Mouse (Mus musculus) CD4-positive, CD25-positive, alpha-beta regulatory T cell, adult 4 months (primary cell): ENCODE data around the gene Cdc34. TPM values are rescaled to one million over a fixed set of nuclear protein-coding genes. Genes with fewer than 3 reads are reported as not detected.

Experiments used
- ATAC-seq: one replicate; pipeline ENCODE4 v1.8.0; 2017
- polyA plus RNA-seq, 2 experiments: library from polyadenylated mRNA; unstranded; fragments of 100-300 nt; shearing (Covaris generic); gene quantifications; one replicate each; pipeline ENCODE4 v1.2.1; 2017

Cdc34 gene
- polyA plus RNA-seq, 2 experiments from 2014 or later = 20.8 to 27.3 TPM

GRCm38 (mm10) chr10:79671396-79672087 lies 10.5 kb upstream of the Cdc34 start:
- ATAC-seq = no peak

DNA sequence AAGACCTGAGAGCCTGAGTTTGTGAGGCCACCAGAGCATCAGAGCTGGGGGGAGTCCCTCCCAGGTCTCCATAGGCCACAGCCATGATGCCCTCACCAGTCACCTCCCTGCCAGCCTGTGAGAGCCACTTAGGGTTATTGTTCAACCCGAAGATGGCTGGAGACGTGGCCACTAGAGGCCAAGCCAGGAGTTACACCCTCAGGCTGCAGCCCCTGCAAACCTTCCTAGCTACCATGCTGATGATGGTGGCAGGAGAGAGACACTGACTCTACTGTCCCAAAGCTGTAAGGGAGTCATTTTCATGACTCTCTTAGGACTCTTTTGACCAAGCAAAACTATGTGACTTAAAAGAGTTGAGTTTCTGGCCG lies 9.9 kb upstream of the Cdc34 start:
- ATAC-seq = no peak

DNA sequence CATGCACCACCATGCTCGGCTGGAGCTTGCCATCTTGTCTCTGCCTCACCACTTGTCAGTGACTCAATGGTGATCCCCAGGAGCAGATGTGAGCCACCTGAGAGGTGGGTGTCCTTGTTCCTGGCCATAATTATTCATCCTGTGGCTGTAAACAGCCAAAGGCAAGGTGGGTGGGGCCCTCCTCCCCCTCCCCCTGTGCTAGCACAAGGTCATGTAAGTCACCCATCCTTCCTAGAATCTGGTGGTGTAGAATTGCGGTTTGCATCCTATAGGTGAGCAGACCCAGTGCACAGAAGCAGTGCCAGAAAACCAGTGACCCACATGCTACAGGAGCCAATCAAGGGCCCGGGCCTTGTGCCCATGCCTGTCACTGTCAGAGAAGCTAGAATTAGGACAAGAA lies 8.9 kb upstream of the Cdc34 start:
- no peak for ATAC-seq

- no peak for ATAC-seq
Observed at GRCm38 (mm10) chr10:79675346-79676035, 6.5 kb upstream of the Cdc34 start.

GRCm38 (mm10) chr10:79680606-79681495 lies 1.1 kb upstream of the Cdc34 start:
- ATAC-seq = no peak

DNA sequence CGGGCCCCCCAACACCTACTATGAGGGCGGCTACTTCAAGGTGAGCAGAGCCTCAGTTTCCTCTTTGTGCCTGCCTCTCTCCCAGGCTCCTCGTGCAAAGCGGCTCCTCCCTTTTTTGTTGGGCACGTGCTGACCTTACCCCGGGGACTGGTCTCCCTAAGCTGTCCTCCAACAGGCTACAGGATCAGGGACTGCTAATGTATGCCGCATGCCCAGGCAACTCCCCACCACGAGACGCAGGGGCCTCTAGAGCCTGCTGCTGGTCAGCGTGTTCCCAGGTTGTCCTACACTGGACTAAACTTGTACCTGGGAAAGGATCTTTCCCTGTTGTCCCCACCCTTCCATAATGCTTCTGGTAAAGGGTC lies 538 bp downstream of the Cdc34 start:
- ATAC-seq = no peak

DNA sequence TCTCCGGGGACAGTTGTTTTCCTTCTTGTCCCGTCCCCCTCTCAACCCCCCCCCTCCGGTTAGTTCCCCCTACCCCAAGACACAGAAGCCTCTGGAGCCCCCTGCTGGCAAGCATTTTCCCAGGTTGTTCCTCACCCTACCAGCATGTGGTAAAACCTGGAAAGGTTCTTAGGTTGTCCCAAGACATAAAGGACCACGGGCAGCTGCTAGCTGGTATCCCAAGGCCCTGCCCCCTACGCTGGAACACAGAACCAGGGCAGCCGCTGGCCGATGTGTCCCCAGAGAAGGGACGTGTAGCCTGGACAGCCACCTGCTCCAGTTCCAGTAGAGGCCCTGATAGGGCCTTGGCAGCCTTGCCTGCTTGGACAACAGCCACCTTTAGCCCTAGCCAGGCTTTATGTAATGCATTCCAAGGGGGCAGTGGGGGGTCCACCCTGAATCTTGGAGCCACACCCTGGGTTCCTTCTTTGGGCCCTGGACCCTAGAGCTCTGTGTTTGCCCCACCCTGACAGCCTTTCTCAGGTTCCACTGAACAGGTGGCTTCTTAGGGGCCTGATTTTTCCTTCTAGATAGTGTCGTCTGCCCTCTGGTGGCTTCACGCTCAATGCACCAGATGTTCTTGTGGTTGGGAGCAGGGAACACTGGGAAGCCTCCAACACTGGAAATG lies 1.1 kb downstream of the Cdc34 start:
- no peak for ATAC-seq

DNA sequence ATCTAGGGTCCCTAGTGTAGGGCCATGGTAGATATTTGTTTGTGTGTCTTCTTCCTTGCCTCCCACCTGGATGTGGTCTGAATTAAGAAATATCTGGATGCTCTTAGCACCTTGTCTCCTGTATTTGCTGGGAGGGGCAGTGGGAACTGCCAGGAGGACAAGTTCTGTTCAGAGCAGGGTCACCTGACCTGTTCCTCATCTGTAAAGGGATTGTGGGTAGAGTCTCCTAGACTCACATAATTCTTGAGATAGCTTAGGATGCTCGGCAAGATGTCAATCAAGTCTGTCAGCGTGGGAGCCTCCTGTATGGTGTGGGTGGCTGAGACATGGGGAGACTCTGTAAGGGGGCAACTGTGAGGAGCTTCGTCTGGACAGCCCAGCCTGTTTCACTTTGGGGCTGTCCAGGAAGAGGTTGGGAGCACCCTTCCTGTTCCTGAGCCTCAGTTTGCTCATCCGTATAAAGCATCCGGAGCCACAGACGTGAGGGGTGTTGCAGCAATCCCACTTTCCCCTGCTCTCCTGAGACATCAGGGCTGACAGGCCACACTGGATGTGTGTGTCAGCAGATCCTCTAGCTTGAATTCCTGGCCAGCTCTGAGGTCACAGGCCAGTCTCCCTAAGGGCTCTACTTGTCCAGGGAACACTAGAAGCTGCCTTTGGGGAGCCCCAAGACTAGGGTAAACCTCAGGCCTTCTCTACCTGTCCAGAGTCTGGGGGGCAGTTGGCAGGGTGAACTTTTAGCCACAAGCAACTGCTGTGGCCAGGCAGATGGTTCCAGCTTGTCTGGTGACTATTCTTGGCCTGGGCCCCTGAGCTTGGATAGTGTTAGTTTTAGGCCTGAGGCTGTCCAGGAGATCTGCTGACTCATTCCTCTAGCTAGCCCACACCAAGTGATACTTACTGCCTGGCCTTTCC lies 2.0 kb downstream of the Cdc34 start:
- ATAC-seq = no peak

DNA sequence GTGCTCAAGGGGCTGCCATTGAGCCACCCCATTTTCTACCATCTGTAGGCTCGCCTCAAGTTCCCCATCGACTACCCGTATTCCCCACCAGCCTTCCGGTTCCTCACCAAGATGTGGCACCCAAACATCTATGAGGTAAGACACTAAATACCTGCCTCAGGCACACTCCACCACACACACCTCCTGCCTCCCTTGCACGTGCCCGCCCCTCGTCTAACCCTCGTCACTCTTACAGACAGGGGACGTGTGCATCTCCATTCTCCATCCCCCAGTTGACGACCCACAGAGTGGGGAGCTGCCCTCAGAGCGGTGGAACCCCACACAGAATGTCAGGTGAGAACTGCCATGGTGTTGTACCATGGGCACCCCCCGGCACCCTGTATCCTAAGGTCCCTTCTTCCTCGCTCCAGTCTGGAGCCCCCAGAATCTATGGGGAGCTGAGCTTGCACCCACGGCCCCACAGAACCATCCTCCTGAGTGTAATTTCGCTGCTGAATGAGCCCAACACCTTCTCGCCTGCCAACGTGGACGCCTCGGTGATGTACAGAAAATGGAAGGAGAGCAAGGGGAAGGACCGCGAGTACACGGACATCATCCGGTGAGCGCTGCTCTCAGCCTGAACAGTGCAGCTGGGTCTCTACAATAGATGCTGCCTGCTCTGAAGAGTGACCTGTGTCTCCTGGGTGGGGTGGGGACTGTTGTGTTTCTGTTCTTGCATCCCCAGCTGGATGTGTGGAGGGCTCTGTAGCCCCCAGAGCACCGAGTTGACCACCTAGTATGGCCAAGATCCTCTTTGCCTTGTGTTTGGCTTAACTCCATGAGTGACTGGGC lies 3.0 kb downstream of the Cdc34 start:
- ATAC-seq = no peak

DNA sequence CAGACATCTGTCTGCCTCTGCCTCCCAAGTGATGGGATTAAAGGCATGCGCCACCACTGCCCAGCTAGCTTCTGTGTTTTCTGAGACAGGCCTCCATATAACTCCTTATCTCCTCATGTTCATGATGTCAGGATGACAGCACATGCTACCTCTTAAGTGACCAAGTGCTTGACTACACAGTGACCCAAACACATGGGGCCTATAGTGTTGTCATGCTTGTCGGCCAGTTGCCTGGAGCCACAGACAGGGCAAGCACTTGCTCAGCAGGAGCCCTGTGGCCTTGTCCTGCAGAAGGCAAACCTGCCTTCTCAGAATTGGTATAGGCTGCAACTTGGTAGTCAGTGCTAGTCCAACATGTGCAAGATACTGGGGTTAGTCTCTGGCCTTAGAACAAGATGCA lies 4.2 kb downstream of the Cdc34 start:
- no peak for ATAC-seq

DNA sequence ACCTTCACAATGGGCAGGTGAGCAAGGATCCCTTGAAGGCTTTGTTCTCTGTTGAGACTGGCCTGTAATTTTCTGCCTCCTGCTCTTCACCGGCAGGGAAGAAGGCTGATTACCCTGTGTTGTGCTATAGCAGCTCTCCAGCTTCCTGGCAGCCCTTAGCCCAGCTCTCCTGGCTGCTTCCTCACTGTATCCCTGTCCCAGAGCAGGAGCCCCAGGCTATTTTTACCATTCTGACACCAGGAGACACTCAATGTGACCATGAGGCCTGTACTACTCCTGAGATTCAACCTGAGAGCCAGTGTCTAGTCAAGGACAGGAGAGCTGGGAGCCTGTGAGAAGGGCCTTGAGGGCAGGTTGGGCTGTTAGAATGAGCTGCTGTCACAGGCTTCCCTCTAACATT lies 4.7 kb downstream of the Cdc34 start:
- ATAC-seq = no peak

DNA sequence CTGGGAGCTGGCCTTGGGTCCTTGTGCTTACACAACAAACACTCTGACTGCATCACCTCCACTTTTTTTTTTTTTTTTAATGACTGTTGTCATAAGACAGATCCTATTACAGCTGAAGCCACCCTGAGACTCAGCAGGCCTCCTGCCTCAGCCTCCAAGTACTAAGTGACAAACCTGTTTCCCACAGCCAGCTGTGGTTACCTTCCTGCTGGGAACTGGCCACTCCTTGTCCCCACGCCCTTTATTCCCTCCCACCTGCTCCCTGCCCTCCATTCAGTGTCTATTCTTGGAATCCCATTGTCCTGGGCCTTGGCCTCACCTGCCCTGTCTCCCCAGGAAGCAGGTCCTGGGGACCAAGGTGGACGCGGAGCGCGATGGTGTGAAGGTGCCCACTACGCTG lies 5.5 kb downstream of the Cdc34 start:
- no peak for ATAC-seq

GRCm38 (mm10) chr10:79688720-79689119 lies 6.7 kb downstream of the Cdc34 start, which contains the start of gene Gzmm:
Gzmm (plus strand) TSS chr10:79689020.
- no peak for ATAC-seq

DNA sequence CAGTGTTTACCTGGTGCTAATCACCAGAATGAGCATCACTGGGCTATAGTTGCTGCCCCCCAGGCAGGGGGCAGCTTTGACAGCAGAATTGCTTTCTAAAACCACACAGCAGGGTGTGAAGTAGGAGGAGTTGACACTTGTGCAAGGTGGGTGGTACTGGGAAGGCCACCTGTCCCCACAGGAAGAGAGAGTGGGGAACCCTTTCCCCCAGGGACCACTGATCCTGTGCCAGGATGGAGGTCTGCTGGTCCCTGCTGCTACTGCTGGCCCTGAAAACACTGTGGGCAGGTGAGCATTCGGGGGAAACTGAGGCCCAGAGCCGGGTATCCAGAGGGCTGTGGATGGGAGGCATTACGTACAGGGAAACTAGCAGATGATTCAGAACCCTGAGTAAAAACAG lies 7.2 kb downstream of the Cdc34 start:
- no peak for ATAC-seq

- ATAC-seq = no peak
Observed at GRCm38 (mm10) chr10:79691986-79692548, 10.1 kb downstream of the Cdc34 start.

DNA sequence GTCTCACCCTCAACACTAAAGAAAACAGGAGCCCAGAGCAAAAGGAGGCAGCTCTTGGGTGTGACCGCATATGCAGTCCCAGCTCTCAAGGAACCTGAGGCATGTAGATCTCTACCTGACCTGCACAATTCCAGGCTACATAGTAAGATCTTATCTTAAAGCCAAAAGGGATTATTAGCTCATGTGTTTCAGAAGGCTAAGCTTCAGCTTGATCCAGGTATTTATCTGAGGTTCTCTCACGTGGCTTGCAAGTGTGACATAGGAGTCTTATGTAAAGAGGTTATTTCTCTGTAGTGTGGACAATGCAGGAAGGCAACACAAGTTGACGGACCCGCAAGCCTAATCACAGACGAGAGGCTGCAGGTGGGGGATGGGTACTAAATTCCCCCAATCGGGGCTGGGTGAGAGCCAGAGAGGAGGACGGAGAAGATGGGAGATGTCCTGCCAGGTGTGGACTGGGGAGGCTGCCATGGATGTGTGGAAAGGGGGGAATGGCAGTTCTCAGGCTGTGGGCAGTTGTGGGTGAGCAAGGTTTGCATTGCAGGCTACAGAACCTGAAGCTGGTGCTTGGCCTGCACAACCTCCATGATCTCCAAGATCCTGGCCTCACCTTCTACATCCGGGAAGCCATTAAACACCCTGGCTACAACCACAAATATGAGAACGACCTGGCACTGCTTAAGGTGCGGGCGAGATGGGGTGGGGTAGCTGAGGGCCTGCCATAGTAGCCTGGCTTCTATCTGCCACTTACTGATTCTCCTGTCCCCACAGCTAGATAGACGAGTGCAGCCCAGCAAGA lies 11.8 kb downstream of the Cdc34 start:
- ATAC-seq = no peak

- ATAC-seq = no peak
Observed at GRCm38 (mm10) chr10:79694379-79694655, 12.3 kb downstream of the Cdc34 start.

DNA sequence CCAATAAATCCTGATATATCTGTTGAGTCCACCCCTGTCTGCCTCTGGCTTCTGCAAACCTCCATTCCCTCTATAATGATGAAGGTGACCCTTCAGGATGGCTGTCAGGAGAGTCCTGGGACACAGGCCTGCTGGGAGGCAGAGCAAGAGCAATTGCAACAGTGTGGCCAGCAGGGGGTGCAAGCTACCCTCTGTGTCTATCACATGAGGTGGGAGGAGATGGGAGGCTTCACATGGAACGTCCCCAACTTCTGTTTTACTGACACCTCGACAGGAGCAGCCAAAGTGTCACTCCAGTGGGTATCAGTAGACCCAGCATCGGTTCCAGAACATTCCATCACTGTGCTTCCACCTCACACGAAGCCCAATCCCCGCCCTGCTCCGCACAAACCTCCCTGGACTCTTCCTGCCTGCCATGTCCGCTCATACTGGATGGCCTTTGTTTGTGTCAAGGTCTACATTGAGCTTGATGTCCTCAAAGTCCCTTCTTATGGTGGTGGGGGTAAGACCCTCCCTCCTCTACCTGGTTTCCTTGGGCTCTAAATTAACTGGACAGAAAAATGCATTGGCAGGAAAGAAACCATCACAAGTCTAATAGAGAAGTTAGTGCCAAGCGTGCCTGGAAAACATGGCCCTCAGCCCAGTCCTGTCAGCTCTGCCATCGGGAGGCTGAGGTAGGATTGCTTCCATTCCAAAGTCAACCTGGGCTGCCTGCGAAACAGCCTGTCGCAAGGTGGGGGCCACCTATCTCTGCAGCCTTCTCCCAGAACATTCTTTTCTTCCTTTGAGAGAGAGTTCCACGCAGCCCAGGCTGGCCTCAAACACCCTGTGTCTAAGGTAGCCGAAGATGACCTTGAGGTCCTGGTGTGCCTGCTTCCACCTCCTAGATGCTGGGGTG lies 13.5 kb downstream of the Cdc34 start:
- ATAC-seq = peak; percentile 74

GRCm38 (mm10) chr10:79696129-79696651 lies 14.2 kb downstream of the Cdc34 start:
- no peak for ATAC-seq
